Mouse (Mus musculus) cerebellum, adult 2 months (tissue): ENCODE measurements around the gene Phactr4. TPM values are rescaled to one million over a fixed set of nuclear protein-coding genes. Genes with fewer than 3 reads are reported as not detected.
A peak's percentile ranks its signal among the peaks of the same experiment; 100 is the strongest.

ENCODE experiments used
- DNase-seq, 2 experiments: peaks; one replicate each; pipeline ENCODE4 v3.0.0; 2021
- H3K27ac ChIP-seq: fragments of 200-500 bp; 2 replicates; pipeline ENCODE4 v1.5.1; 2012; ENCODE audit warnings: low read length, control low read depth, inconsistent platforms; ENCODE audit not compliant: insufficient read depth
- H3K27me3 ChIP-seq: fragments of 200-500 bp; 2 replicates; pipeline ENCODE4 v1.6.1; 2012; ENCODE audit warnings: inconsistent platforms, mild to moderate bottlenecking, low read length, moderate library complexity; ENCODE audit not compliant: control insufficient read depth, insufficient read depth
- H3K4me1 ChIP-seq: fragments of 200-500 bp; 2 replicates; pipeline ENCODE4 v1.6.1; 2011; ENCODE audit warnings: low read length; ENCODE audit not compliant: control insufficient read depth, insufficient read depth
- H3K4me3 ChIP-seq: fragments of 200-500 bp; replicated peaks from 2 replicates; pipeline ENCODE3; 2011; ENCODE audit warnings: mild to moderate bottlenecking, low read depth, low read length, control low read depth; ENCODE audit not compliant: insufficient read depth
- CTCF ChIP-seq: fragments of 200-500 bp; IDR thresholded peaks from 2 replicates; pipeline ENCODE4 v1.5.1; 2011; ENCODE audit warnings: low read depth, mild to moderate bottlenecking, control low read depth, low read length, moderate library complexity, borderline replicate concordance; ENCODE audit not compliant: insufficient read depth
- POLR2A ChIP-seq: fragments of 200-500 bp; IDR thresholded peaks from 2 replicates; pipeline ENCODE4 v1.6.1; 2011; ENCODE audit warnings: low read length, control low read depth, borderline replicate concordance; ENCODE audit not compliant: insufficient read depth
- WGBS: fragments of 180-500 bp; shearing (Covaris S2); methylation state at CpG from one replicate; pipeline ENCODE4 v1.1.7; 2018; 5-methylcytosine and 5-hydroxymethylcytosine counted together
- polyA plus RNA-seq: library from polyadenylated mRNA; depleted of rRNA; stranded (reverse); fragments of >200 nt; gene quantifications from 2 replicates; pipeline ENCODE4 v1.2.3, GENCODE M21; 2012; rRNA removed

The Phactr4 gene
- polyA plus RNA-seq, result 10.3 and 10.7 TPM in 2 replicates

GRCm38 (mm10) chr4:132421923-132422782 lies at the start of gene Phactr4:
TSS of gene Phactr4 (minus strand) at chr4:132422489.
- under 1% methylated on average over 59 of the region's 73 CpGs for WGBS
- peak; percentile 94 to 95 for DNase-seq
- Histone ChIP-seq H3K4me1 (no peaks in the 10 kb centered on the region), H3K27ac (peak within 1 kb of the TSS; percentile 58; the same call in 1 of the 2 replicates), H3K27me3 (no peaks in the 10 kb centered on the region), H3K4me3 (peak within 1 kb of the TSS; percentile 71)
- no peak for TF ChIP-seq CTCF
- TF ChIP-seq POLR2A, result peak; percentile 86

GRCm38 (mm10) chr4:132469873-132470272 lies 47.6 kb upstream of the Phactr4 start:
- H3K4me1 ChIP-seq, result no peaks in the 10 kb centered on the region
- no peak for DNase-seq
- 28% methylated on average over 3 of the region's 3 CpGs for WGBS
- TF ChIP-seq POLR2A, result no peak
- TF ChIP-seq CTCF, result no peak
- H3K27me3 ChIP-seq, result no peaks in the 10 kb centered on the region
- H3K27ac ChIP-seq, result no peak overlapping the region
- H3K4me3 ChIP-seq, result no peak overlapping the region

GRCm38 (mm10) chr4:132464255-132464613 lies 41.9 kb upstream of the Phactr4 start:
- WGBS, result 2% methylated on average over 5 of the region's 5 CpGs
- H3K27ac ChIP-seq, result no peak overlapping the region
- H3K4me3 ChIP-seq, result peak overlapping the region; percentile 87
- DNase-seq, result no peak
- peaks cover 3% of the 10 kb centered on the region; the same call in 1 of the 2 replicates for H3K4me1 ChIP-seq
- H3K27me3 ChIP-seq, result no peaks in the 10 kb centered on the region
- TF ChIP-seq CTCF (no peak), POLR2A (no peak)

- TF ChIP-seq POLR2A, result peak; percentile 56; the same call in 1 of the 2 replicates
- TF ChIP-seq CTCF, result peak; percentile 46; the same call in 1 of the 2 replicates
- WGBS, result under 1% methylated on average over 44 of the region's 44 CpGs
- no peak within 1 kb of the TSS for H3K27ac ChIP-seq
- peaks cover 3% of the 10 kb centered on the region; the same call in 1 of the 2 replicates for H3K4me1 ChIP-seq
- H3K4me3 ChIP-seq, result peak within 1 kb of the TSS; percentile 87
- no peaks in the 10 kb centered on the region for H3K27me3 ChIP-seq
- DNase-seq, result peak; percentile 94 to 95
Observed at GRCm38 (mm10) chr4:132463430-132464254, 41.4 kb upstream of the Phactr4 start, which contains the start of gene Med18. TSS of gene Med18 (minus strand) at chr4:132463921.

- no peak overlapping the region for H3K27ac ChIP-seq
- 5% methylated on average over 11 of the region's 11 CpGs for WGBS
- H3K27me3 ChIP-seq, result no peaks in the 10 kb centered on the region
- no peak for DNase-seq
- H3K4me3 ChIP-seq, result peak overlapping the region; percentile 87
- H3K4me1 ChIP-seq, result peaks cover 3% of the 10 kb centered on the region; the same call in 1 of the 2 replicates
- no peak for TF ChIP-seq POLR2A
- TF ChIP-seq CTCF, result no peak
Observed at GRCm38 (mm10) chr4:132462836-132463235, 40.5 kb upstream of the Phactr4 start.

GRCm38 (mm10) chr4:132460225-132460624 lies 37.9 kb upstream of the Phactr4 start:
- Histone ChIP-seq H3K27ac (no peak overlapping the region), H3K27me3 (no peaks in the 10 kb centered on the region), H3K4me3 (no peak overlapping the region), H3K4me1 (peaks cover 3% of the 10 kb centered on the region; the same call in 1 of the 2 replicates)
- DNase-seq, result no peak
- TF ChIP-seq CTCF, result no peak
- TF ChIP-seq POLR2A, result no peak
- 86% methylated on average over 8 of the region's 8 CpGs for WGBS

GRCm38 (mm10) chr4:132455561-132455960 lies 33.3 kb upstream of the Phactr4 start:
- H3K27ac ChIP-seq, result no peak overlapping the region
- 95% methylated on average over 6 of the region's 6 CpGs for WGBS
- DNase-seq, result no peak
- no peaks in the 10 kb centered on the region for H3K27me3 ChIP-seq
- TF ChIP-seq POLR2A (no peak), CTCF (no peak)
- no peak overlapping the region for H3K4me3 ChIP-seq
- no peaks in the 10 kb centered on the region for H3K4me1 ChIP-seq
